Mouse (Mus musculus): ENCODE data around the gene Lrch4. TPM values are rescaled to one million over a fixed set of nuclear protein-coding genes. Genes with fewer than 3 reads are reported as not detected.

The Lrch4 gene
- 5.2 TPM for polyA plus RNA-seq (2015; fragmentation: Illumina TruSeq; extraction: RNeasy Lipid Tissue Mini Kit (QIAGEN cat#74804); ENCODE audit: insufficient read depth, low read depth, low replicate concordance)

GRCm38 (mm10) chr5:137628498-137629305, at the start of gene Lrch4, which contains the start of the genes Fbxo24 and Gm20605:
Gene Lrch4, plus strand, starts transcription at chr5:137629121.
Gene Fbxo24, minus strand, starts transcription at chr5:137629002.
Gene Gm20605, plus strand, starts transcription at chr5:137629175.

DNA sequence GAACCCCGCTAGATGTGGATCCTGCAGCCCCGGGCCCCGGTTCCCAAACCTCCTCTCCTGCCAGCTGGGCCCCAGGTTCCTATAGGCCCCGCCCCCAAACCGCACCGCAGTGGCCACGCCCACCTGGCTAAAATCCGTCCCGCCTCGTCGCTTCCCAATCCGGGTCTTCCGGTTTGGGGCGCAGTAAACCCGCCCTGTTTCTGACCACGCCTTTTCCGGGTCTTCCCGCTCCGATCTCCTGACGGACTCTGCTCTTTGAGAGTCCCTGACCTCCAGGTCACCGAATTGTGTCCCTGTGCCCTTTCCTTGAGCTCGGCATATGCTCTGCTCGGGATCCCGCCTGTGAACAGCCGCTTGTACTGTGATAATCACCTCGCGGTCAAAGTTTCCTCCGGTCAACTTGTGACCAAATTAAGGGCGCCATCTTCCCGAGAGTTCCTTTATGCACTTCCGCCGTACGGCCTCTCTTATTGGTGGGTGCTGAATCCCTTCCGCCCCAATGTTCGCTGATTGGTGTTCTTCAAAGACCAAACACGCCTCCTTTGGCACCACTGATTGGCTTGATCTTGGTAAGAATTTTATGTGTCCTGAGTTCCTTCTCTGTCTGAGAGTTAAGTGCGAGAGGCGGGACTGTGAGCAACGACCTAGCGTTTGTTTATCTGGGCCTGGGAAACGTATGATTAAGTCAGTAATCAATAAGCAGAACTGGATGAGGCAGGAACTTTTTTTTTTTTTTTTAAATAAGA, 28.1 kb upstream of the Lrch4 start, which contains the start of gene Mospd3:
Mospd3 (minus strand) TSS at position 440 of the 746 bp plus-strand sequence.

GRCm38 (mm10) chr5:137613550-137613949, 15.4 kb upstream of the Lrch4 start, which contains the start of gene Pcolce:
Gene Pcolce, minus strand, starts transcription at chr5:137613784.

GRCm38 (mm10) chr5:137641054-137641453, 12.1 kb downstream of the Lrch4 start, which contains the start of gene Sap25:
Gene Sap25, plus strand, starts transcription at chr5:137641334.

GRCm38 (mm10) chr5:137645652-137646091, 16.8 kb downstream of the Lrch4 start, which contains the start of gene Irs3:
Gene Irs3, minus strand, starts transcription at chr5:137645714.

DNA sequence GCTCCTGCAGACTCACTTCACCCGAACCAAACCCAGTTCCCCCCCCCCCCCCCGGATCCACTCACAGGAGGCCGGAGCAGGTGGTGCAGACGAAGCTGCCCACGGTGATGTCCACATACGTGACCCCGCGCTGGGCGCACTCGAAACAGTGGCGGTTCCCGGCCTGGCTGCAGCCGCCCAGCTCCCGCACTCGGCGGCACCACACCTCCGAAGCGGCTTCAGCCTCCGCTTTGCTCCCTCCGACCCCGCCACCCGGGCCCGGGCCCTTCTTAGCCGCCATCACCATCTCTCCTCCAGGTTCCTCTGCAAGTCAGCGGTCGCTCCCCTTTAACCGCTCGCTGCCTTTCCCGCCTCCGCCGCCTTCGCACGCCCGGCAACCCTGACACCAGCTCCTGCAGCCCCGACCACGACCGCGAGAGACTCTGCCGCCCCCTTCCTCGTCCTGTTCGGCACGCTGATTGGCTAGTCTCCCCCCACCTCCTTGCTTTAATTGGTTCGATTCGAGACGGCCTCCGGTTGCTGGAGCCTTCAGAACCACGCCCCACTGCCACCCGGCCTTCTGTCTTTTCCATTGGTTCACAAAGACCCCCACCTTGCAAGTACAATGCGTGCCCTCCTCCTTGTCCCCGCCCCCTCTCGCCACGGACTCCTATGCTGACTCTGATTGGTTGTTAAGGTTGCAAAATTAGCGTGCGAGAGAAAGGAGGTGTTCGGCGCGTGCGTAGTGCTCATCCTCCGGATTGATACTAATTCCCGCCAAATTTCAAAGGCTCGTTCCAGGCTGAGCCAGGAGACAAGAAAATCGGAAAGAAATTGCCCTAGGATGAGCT, 55.6 kb downstream of the Lrch4 start, which contains the start of gene Agfg2:
Agfg2 (minus strand) TSS at position 433 of the 830 bp plus-strand sequence.

Other genes starting within 250 kb of the Lrch4 start
- gene Zan, start 152.1 kb upstream of the Lrch4 start, polyA plus RNA-seq (2015; fragmentation: Illumina TruSeq; extraction: RNeasy Lipid Tissue Mini Kit (QIAGEN cat#74804); ENCODE audit: insufficient read depth, low read depth, low replicate concordance), result 0.06 TPM
- gene Pop7, start 126.6 kb upstream of the Lrch4 start, polyA plus RNA-seq (2015; fragmentation: Illumina TruSeq; extraction: RNeasy Lipid Tissue Mini Kit (QIAGEN cat#74804); ENCODE audit: insufficient read depth, low read depth, low replicate concordance), result 3.0 TPM
- gene Gigyf1, start 110.6 kb upstream of the Lrch4 start, polyA plus RNA-seq (2015; fragmentation: Illumina TruSeq; extraction: RNeasy Lipid Tissue Mini Kit (QIAGEN cat#74804); ENCODE audit: insufficient read depth, low read depth, low replicate concordance), result 8.7 TPM
- not detected for gene Epo, start 95.9 kb upstream of the Lrch4 start, polyA plus RNA-seq (2015; fragmentation: Illumina TruSeq; extraction: RNeasy Lipid Tissue Mini Kit (QIAGEN cat#74804); ENCODE audit: insufficient read depth, low read depth, low replicate concordance)
- gene Gnb2, start 95.6 kb upstream of the Lrch4 start, polyA plus RNA-seq (2015; fragmentation: Illumina TruSeq; extraction: RNeasy Lipid Tissue Mini Kit (QIAGEN cat#74804); ENCODE audit: insufficient read depth, low read depth, low replicate concordance), result 138 TPM
- gene Actl6b, start 75.6 kb upstream of the Lrch4 start, polyA plus RNA-seq (2015; fragmentation: Illumina TruSeq; extraction: RNeasy Lipid Tissue Mini Kit (QIAGEN cat#74804); ENCODE audit: insufficient read depth, low read depth, low replicate concordance), result 3.0 TPM
- not detected for gene Tfr2, start 59.3 kb upstream of the Lrch4 start, polyA plus RNA-seq (2015; fragmentation: Illumina TruSeq; extraction: RNeasy Lipid Tissue Mini Kit (QIAGEN cat#74804); ENCODE audit: insufficient read depth, low read depth, low replicate concordance)
- 12.9 TPM for gene Mospd3, start 28.1 kb upstream of the Lrch4 start, polyA plus RNA-seq (2015; fragmentation: Illumina TruSeq; extraction: RNeasy Lipid Tissue Mini Kit (QIAGEN cat#74804); ENCODE audit: insufficient read depth, low read depth, low replicate concordance)
- 52.4 TPM for gene Pcolce, start 15.3 kb upstream of the Lrch4 start, polyA plus RNA-seq (2015; fragmentation: Illumina TruSeq; extraction: RNeasy Lipid Tissue Mini Kit (QIAGEN cat#74804); ENCODE audit: insufficient read depth, low read depth, low replicate concordance)
- not detected for gene Fbxo24, start 119 bp upstream of the Lrch4 start, polyA plus RNA-seq (2015; fragmentation: Illumina TruSeq; extraction: RNeasy Lipid Tissue Mini Kit (QIAGEN cat#74804); ENCODE audit: insufficient read depth, low read depth, low replicate concordance)
- gene Gm20605, start 54 bp downstream of the Lrch4 start, polyA plus RNA-seq (2015; fragmentation: Illumina TruSeq; extraction: RNeasy Lipid Tissue Mini Kit (QIAGEN cat#74804); ENCODE audit: insufficient read depth, low read depth, low replicate concordance), result 8.8 TPM
- 41.3 TPM for gene Sap25, start 12.2 kb downstream of the Lrch4 start, polyA plus RNA-seq (2015; fragmentation: Illumina TruSeq; extraction: RNeasy Lipid Tissue Mini Kit (QIAGEN cat#74804); ENCODE audit: insufficient read depth, low read depth, low replicate concordance)
- 0.57 TPM for gene Irs3, start 16.6 kb downstream of the Lrch4 start, polyA plus RNA-seq (2015; fragmentation: Illumina TruSeq; extraction: RNeasy Lipid Tissue Mini Kit (QIAGEN cat#74804); ENCODE audit: insufficient read depth, low read depth, low replicate concordance)
- 3.9 TPM for gene Agfg2, start 55.6 kb downstream of the Lrch4 start, polyA plus RNA-seq (2015; fragmentation: Illumina TruSeq; extraction: RNeasy Lipid Tissue Mini Kit (QIAGEN cat#74804); ENCODE audit: insufficient read depth, low read depth, low replicate concordance)
- gene Nyap1, start 112.5 kb downstream of the Lrch4 start, polyA plus RNA-seq (2015; fragmentation: Illumina TruSeq; extraction: RNeasy Lipid Tissue Mini Kit (QIAGEN cat#74804); ENCODE audit: insufficient read depth, low read depth, low replicate concordance), result 1.2 TPM
- 16.1 TPM for gene Tsc22d4, start 116.6 kb downstream of the Lrch4 start, polyA plus RNA-seq (2015; fragmentation: Illumina TruSeq; extraction: RNeasy Lipid Tissue Mini Kit (QIAGEN cat#74804); ENCODE audit: insufficient read depth, low read depth, low replicate concordance)
- 6.1 TPM for gene Ppp1r35, start 149.7 kb downstream of the Lrch4 start, polyA plus RNA-seq (2015; fragmentation: Illumina TruSeq; extraction: RNeasy Lipid Tissue Mini Kit (QIAGEN cat#74804); ENCODE audit: insufficient read depth, low read depth, low replicate concordance)
- gene Mepce, start 158.5 kb downstream of the Lrch4 start, polyA plus RNA-seq (2015; fragmentation: Illumina TruSeq; extraction: RNeasy Lipid Tissue Mini Kit (QIAGEN cat#74804); ENCODE audit: insufficient read depth, low read depth, low replicate concordance), result 15.2 TPM
- 1.2 TPM for gene Zcwpw1, start 158.7 kb downstream of the Lrch4 start, polyA plus RNA-seq (2015; fragmentation: Illumina TruSeq; extraction: RNeasy Lipid Tissue Mini Kit (QIAGEN cat#74804); ENCODE audit: insufficient read depth, low read depth, low replicate concordance)
- gene Pilra, start 207.2 kb downstream of the Lrch4 start, polyA plus RNA-seq (2015; fragmentation: Illumina TruSeq; extraction: RNeasy Lipid Tissue Mini Kit (QIAGEN cat#74804); ENCODE audit: insufficient read depth, low read depth, low replicate concordance), result 2.6 TPM
- gene Pilrb1, start 229.0 kb downstream of the Lrch4 start, polyA plus RNA-seq (2015; fragmentation: Illumina TruSeq; extraction: RNeasy Lipid Tissue Mini Kit (QIAGEN cat#74804); ENCODE audit: insufficient read depth, low read depth, low replicate concordance), result not detected
- gene Pilrb2, start 242.7 kb downstream of the Lrch4 start, polyA plus RNA-seq (2015; fragmentation: Illumina TruSeq; extraction: RNeasy Lipid Tissue Mini Kit (QIAGEN cat#74804); ENCODE audit: insufficient read depth, low read depth, low replicate concordance), result not detected